Mouse (Mus musculus) spleen, postnatal 36 days (tissue): ENCODE measurements around the gene Olfr867.

Source experiments
- DNase-seq, 2 experiments: peaks; one replicate each; pipeline ENCODE4 v3.0.0; 2022; ENCODE audit warnings: low spot score in 2 of 2, mixed read lengths in 1 of 2

Olfr867 gene

DNA sequence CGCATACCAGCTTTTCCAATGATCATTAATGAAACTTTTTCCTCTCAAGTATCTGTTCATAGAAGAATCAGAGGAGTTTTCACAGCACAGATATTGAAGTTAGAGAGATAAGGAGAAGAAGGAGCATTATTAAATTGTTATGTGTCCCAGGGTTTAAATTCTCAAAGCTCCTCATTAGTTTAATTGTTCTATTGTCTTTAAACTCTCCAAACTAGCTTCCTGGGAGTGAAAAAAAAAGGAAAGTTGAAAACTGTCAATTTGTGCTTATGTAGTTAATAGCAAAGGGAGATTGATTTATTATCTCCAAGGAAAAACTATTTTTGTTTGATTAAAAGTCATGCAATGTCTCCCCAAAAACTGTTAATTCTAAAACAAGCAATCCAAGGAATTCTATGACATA is at the start of gene Olfr867:
Gene Olfr867, minus strand, starts transcription at position 101 of the 400 bp plus-strand sequence.
- DNase-seq, result no peak

- no peak for DNase-seq
These were observed 41.0 kb upstream of the Olfr867 start, which contains the start of gene Olfr868 for GRCm38 (mm10) chr9:20098326-20098725. Gene Olfr868 (plus strand): TSS chr9:20098626.

- no peak for DNase-seq
These were observed 16.3 kb upstream of the Olfr867 start for GRCm38 (mm10) chr9:20073523-20074177.

DNA sequence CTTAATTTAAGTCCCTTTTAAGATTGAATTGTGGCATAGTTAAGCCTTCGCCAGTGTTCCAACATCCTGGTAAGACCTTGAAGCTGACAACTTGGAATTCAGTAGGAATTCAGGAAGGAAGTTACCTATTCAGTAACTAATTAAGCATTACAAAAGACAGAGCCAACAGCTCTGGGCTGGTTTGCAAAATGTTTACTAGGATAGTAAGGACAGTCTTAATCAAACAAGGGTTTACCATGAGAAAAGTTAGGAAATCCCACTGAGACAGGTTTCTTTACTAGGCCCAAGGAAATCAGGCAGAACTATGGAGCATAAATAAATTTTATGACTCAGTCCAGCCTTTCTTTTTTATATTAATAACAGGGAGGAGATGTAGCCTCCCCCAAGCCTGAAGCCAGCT is 13.9 kb upstream of the Olfr867 start:
- DNase-seq, result no peak

GRCm38 (mm10) chr9:20070236-20070635 is 12.9 kb upstream of the Olfr867 start:
- no peak for DNase-seq

- DNase-seq, result no peak
These were observed 9.4 kb downstream of the Olfr867 start for GRCm38 (mm10) chr9:20047964-20048363.

DNA sequence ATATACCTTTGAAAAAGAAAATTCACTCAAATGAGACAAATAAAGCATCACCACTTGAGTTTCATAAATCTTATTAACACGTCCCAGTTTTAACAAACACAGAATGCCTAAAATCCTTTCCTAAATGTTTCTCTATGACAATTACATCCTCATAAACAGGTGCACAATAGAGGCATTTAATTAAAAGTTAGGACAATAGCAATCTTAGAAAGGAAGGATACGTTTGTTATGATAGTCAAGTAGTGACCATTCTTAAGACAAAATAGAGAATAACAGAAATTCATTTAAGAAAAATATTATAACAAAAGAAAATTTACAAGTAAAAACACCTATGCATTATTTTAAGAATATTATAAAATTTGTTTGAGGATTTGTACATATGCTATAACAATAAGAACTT is 29.4 kb downstream of the Olfr867 start, which contains the start of gene Olfr866:
Gene Olfr866, minus strand, starts transcription at position 101 of the 400 bp plus-strand sequence.
- DNase-seq, result no peak
